Mouse (Mus musculus): ENCODE data around the gene Eefsec.

DNA sequence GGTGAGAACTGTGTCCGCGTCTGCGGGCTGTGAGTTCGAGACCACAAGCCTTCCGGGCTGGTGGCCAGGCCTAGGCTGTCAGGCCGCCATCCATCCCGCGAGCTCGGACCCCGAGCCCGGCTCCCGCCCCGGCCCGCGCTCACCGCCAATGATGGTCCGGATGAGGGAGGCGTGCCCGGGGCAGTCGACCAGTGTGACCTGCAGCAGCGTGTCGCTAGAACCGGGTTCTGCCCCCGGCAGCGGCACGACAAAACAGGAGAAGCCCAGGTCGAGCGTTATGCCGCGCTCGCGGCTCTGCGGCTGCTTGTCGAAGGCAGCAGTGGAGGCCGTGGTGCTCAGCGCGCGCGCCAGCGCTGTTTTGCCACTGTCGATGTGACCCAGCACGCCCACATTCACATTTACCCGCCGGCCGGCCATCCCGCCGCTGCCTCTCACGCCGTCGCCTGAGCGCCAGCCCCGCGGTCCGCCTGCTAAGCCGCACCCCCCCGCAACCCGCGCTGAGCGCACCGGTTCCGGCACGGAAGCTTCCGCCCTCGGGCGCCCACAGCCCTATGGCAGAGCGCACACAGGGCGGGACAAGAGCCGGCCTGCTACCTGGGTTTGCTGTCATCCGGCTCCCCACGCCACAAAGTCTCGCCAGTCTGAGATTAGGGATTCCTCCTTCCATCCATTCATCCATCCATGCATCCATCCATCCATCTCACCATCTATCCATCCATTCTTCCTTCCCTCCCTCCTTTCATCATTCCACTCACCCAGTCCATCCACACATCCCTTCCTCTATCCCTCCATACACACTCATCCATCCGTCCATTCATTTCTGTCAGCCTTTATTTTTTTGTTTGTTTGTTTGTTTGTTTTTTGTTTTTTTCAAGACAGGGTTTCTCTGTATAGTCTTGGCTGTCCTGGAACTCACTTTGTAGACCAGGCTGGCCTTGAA, at the start of gene Eefsec:
- TF ChIP-seq CTCF (IDR thresholded peaks at IDR 0.05; ENCODE audit: low read depth) (no peak), EP300 (IDR thresholded peaks at IDR 0.05; ENCODE audit: low read depth) (no peak)
